Mouse (Mus musculus) Muller cell, postnatal 12 days (primary cell): ENCODE measurements around the gene Fut1.
A peak's percentile ranks its signal among the peaks of the same experiment; 100 is the strongest.
"Not testable (repeated sequence)": the region's sequence is repeated elsewhere in the genome, so short reads cannot be mapped to it uniquely, and the experiment has no call there.

Experiments used
- DNase-seq: peaks from one replicate; pipeline ENCODE4 v3.0.0-alpha.2; 2015; ENCODE audit errors: inconsistent ontology term

Fut1 gene

DNA sequence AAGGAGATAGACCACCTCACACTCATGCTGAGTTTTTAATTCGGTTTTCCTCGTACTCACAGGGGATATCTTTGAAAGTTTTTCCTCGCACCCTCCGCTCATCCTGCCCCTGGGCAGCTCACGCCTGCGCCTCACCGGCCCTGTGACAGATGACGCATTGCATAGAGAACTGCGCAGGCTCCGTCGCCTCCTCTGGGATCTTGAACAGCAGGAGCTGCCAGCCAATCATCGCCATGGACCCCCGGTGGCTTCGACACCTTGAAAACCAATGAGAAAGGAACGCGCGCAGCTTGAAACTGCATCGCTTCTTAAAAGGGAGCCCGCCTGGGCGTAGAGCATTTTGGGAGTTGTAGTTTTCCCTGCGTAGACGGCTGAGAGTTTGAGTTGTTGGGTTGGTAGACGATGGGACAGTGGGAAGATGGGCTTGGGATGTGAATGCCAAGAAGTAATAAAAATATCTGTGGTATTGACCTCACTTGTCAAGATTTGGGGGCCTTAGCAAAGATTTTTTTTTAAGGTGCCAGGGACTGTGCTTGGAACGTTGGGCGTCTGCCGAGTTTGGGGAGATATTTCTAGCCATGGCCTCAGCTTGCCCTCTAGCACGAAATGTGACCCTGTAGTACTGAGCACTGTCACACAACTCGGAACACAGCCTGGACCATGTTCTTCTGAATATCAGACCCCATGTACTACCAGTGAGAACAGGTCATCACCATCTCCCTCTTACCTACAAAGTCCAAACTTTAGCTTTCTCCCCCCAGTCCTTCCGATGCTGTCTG is 21.7 kb downstream of the Fut1 start:
- DNase-seq = peak; percentile 97

DNA sequence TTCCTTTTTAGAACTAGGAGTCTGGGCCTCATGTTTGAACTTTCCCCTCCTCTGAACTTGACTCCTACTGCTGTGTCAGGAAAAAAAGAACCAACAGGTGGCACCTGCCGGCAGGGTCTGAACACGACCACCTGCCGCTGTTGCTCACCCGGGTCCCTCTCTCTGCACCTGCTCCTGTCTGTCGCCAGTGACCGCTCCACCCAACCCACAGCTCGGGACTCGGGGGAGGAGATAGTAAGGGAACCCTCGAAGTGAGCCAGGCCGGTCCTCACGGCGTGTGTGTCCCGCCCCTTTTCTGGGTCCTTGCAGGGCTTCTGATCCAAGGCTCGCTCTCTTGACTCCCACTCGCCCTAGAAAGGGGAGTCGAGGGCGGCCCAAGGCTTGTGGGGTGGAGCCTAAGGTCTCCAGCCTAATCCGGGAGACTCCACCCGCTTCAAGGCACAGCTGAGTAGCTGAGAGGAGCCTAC is 22.5 kb downstream of the Fut1 start, which contains the start of gene Mamstr:
Gene Mamstr, plus strand, starts transcription at position 417 of the 467 bp plus-strand sequence.
- no peak for DNase-seq

DNA sequence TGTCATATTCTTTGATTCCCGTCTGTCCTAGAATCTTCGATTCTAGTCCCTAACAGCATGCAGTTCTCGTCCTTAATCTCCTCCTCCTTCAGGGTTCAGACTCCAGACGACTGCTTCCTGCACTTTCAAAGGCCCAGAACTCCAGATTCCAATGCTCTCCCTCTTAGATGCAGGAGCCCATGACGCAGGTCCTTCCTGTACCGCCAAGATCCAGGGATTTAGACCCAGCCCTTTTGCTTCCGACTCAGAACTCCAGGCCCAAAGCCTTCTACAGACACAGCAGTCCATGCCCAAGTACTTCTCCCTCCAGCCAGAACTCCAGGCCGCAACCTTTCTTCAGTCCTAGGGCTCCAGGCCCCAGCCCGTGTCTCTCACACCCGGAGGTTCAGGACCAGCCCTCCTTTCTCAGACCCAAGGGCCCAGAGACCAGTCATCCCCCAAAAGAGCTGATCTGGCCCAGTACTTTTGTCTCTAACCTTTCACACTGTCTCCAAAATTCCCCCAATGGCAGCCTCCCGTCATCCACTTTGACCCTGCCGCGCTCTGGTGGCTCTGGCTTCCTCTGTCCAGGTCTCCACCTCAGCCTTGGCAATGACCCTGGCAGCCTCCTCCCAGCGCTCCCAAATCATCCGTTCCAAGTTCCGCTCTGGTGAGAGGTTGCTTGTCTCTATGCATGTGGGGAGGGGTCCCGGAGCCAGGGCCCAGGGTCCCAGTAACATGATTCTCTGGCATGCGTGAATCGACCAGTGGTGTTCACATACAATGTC is 23.3 kb downstream of the Fut1 start:
- no peak for DNase-seq

DNA sequence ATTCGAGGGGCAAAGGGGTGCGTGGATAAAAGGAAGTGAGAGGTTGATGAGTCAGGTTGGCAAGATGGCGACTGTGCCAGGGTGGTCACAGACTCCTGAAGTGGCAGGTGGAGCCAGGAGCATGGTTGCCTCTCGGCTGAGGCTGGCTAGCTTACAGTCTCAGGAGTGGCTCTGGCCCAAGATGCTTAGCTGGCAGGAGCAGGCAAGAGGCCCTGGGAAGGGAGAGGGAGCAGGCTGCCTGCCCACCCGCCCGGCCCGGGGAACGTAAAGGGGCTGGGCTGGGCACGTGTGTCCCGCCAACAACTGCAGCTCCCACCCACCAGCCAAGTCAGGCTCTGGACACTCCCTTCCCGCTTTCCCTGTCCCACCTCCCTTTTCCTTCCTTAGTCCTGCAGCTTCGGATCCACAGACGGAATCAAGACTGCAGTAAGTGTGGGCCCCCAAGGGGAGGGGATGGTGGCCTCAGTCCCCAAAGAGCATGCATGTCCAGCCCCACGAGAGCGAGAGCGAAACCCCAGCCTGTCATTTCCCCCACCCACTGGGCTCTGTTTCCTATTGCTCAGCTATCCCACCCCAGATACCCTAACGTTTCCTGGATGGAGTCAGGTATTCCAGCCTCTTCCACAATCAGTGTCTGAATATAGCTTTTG is 24.4 kb downstream of the Fut1 start:
- peak; percentile 11 for DNase-seq

DNA sequence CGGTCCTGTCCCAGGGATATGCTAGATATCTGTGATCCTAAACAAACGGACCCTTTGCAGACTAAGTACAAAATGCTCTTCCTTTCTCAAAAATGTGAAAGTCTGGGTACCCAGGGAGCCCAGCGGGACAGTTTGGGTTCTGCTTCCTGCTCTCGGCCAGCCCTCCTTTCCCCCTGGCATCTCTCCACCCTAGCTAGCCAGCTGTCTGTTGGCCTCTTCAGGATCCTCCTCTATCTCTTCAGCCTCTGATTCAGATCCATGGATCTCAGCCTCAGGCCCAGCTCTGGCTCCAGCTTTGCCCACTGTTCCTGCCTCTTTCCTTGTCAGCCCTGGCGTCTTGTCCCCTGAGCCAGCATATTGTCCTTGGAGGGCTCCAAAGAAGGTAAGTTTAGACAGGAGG is 25.0 kb downstream of the Fut1 start:
- DNase-seq = no peak

DNA sequence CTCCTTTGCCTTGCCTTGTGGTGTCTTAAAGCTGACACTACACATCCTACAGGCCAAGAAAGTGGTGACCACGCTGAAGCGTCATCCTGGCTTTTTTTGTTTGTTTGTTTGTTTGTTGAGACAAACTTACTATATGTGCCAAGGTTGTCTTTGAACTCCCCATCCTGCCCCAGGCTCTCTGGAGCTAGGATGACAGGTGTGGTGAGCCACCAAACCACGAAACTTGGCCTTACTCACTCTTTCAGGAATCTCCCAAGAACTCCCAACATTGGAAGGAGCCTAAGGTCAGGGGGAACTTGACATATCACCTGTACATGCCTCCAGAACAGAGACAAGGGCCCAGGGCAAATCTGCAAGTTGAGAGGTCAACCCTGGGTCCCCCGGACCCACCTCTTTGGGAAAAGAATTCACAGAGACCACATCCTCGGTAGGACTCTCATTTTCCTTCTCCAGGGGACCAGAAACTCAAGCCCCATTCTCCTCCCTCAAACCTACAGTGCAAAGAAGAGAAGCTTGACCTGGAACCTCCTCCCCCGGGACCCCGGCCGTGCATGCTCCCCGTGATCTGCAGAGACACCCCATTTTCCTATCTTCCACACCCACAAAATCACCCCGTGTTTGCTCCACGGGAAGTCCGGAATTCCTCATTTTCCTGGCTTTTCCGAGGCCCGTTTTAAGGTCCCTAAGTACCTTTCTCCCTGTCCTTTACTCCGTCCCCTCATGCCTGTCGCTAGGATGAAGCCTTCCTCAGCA is 25.6 kb downstream of the Fut1 start:
- peak; percentile 11 for DNase-seq

DNA sequence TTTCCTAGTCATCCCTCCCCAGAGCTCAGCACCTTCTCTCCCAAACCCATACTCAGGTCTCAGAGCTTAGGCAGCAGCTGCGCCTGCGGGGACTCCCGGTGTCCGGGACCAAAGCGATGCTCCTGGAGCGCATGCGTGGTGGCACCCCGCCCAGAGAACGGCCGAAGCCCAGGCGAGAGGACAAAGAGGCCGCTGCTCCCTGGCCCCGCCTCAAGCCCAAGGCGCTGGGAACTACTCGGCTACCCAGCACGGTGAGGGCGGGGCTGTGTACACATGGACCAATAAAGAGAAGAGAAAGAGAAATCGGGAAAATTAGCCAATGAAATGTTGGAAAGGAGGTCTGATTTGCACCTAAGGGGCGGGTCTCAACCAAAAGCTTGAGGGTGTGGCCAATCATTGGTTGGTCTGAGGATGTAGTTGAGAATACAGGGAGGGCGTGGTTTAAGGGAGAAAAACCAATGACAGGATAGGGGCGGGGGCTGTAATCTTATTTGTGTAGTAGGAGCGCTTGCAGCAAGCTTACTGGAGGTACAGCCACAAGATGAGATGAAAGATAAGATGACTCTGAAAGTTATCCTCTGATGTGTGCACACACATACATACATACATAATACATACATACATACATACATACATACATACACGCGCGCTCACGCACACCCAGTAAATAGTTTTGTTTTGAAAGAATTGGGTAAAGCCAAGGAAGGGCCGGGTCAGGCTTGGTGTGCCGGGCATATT is 26.5 kb downstream of the Fut1 start:
- DNase-seq = peak; percentile 99

DNA sequence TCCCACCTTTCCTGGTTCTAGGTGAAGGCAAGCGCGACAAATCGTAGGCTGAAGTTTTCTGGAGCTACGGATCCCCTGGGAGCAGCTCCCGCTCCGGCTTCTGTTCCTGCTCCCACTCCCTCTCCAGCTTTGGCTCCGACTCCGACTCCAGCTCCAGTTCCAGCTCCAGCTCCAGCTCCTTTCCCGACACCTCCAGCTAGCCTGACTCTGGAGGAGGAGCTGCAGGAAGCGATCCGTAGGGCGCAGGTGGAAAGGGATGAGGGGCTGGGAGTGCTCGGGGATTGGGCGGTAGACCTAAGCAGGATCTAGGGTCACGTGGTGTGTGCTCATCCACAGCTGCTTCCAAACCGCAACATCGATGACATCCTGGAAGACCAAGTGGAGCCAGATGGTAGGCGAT is 27.1 kb downstream of the Fut1 start:
- DNase-seq = peak; percentile 61

DNA sequence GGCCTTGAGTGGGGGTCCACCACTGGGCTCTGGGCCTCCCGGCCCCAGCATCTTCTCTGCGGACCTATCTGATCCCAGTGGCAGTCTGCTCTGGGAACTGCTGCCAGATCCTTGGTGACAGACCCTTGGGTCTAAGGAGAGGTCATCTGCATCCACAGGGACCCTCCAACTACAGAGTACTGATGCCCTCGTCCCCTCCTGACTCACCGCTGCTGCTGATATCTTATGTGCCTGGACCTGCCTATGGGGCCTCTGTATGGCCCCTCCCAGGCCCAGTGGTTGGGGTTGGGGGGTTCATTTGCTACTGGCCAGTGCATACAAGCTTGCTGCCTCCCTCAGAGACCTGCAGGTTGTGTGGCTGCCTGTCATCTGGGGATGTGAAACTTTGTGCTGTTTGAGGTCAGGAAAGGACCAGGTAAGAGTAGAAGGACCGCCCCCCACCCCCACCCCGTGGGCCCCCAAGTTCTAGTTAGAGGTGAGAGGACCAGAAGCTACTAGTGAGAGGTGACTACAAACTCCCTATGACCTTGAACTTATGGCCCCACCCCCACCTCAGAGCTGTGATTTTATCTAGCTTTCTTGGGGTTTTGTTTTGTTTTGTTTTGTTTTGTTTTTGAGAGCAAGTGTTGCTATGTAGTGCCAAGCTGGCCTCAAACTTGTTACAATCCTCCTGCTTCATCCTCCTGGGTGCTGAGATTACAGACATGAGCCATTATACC is 27.9 kb downstream of the Fut1 start:
- DNase-seq = no peak

DNA sequence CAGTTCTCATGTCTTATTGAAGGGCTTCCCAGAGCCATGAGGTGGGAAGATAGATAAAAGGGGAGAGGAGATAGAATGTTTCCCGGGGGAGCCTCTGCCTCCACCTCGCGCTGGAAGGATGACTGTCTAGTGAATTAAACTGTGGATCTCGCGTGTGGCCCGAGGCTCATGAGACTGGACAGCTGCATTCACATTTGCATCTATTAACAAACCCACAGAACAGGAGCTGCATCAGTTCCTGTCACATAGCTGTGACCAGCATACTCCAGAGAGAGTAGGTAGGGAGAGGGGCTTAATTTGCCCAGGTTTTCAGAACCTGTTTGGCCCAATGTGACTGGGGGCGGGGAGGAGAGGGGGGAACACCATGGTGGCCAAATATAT is 28.5 kb downstream of the Fut1 start:
- no peak for DNase-seq

DNA sequence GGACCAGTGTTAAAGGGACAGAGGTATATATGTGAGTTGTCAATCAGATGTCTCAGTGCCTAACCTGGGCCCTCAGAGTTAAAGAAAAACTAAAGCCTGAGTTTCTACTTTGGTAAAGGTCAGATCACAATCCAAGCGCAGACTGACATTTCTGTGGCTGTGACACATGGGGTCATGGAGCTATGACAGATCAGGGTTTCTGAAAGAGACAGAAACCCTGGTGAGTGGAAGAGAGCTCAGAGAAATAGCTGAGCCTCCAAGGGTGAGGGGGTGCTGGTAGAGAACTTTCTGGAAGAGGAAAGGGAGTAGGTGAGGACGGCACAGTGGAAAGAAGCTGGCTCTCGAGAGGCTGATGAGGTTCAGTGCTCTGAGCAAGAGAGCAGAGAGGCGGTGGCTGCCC is 29.6 kb downstream of the Fut1 start:
- DNase-seq = no peak

DNA sequence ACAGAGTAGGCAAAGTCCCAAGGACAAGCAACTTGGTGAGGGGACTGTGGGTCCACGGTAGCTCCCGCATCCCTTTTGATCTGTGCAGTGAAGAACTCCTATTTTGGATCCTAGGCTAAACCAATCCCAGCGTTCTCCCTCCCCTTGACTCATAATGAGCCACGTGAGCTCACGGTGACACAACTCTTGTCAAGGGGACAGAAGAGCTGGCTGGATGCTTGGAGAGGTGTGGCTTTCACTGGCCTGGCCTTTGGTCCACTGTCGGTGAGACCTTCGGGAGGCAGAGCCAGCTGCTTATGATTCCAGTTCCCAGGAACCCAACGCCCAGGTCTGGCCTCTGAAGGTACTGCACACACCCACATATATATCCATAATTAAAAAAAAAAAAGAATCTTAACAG is 32.3 kb downstream of the Fut1 start:
- no peak for DNase-seq

DNA sequence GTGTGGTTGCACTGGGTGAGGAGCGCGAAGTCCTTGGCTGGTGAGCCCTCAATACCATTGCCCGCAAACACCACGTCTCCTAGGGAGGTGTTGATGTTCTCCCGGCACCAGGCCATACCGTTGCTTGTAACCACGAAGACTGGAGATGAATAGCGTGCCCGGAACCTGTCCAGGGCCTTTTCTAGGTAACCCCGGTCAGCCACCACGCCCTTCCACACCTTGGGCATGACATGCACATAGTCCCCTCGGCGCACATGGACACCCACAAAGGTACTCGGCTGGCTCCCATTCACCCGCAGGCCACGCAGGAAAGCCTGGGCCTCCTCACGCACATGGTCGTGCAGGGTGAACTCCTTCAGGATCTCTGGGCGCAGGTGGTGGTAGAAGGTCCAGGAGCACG is 33.4 kb downstream of the Fut1 start:
- not testable (repeated sequence) for DNase-seq

DNA sequence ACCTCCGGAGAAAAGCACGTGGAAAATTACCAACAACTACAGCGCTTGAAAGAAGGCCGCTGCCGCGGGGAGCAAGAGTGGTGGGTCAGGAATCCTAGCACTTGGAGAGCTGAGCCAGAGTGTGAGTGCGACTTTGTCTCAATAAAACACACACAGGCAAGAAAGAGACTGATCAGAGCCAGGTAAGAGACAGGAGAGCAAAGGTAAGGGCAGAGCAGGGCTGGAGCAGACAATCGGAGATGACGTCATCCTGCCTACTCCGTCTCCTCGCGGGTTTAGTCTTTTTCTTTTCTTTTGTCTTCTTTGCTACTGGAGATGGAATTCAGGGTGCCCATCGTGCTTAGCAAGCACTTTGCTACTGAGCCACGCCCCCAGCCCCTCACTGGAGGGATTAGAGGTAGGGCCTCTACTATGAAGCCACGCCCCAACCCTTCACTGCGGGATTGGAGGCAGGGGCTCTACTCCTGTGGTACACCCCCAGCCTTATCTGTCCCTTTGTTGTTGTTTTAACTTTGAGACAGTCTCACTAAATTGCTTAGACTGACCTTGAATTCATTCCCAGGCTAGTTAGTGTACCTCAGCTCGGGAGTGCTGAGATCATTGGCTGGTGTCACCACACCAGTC is 37.4 kb downstream of the Fut1 start:
- DNase-seq = peak; percentile 13

DNA sequence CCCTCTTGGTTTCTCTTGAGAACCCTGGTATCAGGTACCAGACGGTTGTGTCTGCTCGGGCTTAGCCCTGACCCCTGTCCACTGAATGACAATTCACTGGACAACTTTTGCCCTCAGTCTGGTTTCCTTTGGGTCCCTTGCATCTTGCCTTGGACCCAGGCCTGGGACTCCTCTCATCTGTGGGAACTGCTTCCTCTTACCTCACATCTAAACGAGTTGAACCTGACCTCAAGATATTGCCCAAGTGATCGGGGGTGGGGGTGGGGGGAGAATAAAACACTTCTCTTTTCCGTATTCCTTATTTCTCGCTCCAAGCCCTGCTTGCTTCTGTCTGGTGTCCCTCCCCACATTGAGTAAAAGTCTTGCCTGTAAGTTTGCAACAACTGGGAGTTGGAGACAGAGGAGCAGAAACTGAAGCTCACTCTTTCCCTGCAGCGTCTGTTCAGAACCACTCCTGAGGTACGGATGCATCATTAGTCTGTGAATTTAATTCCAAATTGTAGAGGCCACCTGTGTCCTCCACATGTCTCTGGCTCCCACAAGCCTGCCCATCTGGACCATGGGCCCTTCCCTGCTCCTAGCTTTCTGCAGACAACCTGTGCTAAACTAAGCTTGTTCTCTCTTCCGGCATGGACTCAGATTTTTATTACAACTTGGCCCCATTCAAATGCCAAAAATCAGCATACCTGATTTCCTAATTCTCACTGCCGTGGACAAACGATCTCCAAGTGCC is 43.8 kb downstream of the Fut1 start:
- no peak for DNase-seq

DNA sequence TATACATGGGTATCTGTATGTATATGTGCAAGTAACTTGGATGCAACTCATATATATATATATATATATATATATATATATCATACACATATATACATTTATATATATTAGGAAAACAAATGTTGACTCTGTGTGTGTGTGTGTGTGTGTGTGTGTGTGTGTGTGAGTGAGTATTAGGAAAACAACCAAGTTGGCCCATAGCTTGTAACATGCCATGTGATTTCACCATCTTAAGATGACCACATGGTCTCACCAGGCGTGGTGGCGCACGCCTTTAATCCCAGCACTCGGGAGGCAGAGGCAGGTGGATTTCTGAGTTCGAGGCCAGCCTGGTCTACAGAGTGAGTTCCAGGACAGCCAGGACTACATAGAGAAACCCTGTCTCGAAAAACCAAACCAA is 44.6 kb downstream of the Fut1 start:
- not testable (repeated sequence) for DNase-seq

DNA sequence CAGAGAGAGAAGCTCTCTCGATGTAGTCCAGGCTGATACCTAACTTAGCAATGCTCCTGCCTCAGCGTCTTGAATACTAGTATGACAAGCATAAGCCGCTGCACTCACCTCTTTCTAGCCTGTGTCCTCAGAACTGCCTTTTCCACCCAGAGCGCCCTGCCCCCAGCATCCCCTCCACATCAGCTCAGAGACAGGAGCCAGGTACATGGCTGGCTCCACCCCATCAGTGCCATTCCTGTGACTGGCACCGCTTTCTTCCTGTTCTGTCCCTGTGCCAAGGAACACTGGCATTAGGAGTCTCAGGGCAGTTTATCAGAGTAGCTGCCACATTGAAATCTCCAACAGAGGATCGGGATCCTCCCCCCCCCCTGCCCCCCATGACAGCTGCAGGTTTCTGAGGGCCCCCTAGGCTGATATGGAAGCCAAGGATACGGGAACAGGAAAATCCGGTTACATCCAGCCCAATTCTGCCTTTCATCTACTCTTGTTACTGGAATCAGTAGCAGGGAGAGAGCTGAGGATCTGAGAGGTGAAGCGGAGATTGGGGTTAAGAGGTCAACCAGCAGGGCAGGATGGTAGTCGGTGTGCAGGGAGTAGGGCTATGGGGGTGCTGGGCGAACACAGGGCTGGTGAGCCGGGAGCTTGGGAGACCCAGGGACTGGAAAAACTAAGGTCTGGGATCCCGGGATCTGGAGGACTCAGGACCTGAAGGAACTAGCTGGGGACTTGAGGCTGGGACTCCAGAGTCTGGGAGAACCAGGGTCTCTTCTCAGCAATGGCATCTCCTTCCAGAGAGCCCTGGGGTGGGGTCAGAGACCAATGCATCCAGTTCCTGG is 48.4 kb downstream of the Fut1 start:
- DNase-seq = no peak

DNA sequence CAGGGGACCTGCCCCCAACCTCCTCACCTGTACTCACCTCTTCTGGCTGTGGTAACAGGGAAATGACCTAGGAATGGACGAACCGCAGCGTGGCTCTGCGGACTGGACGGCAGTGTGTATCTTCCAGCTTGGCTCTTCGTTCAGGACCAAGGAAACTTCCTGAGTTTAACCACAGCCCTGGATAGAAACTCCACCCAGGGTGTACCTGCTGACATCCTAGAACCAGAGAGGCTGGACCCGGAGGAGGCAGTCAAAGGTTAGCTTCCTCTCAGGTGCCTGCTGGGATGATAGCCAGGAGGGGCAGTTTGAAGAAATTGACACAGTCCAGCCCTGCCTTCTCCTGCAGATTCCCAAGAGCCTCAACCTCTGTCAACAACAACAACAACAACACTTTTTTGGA is 49.1 kb downstream of the Fut1 start, which contains the start of gene Fut2:
Gene Fut2, minus strand, starts transcription at position 234 of the 400 bp plus-strand sequence.
- DNase-seq = no peak
